Mouse (Mus musculus) midbrain, embryonic 11.5 days (tissue): ENCODE data around the gene Cdk2ap2. TPM values are rescaled to one million over a fixed set of nuclear protein-coding genes. Genes with fewer than 3 reads are reported as not detected.
"Not testable (repeated sequence)": the region's sequence is repeated elsewhere in the genome, so short reads cannot be mapped to it uniquely, and the experiment has no call there.

Experiments used
- ATAC-seq: fragments of 200-750 bp; cut with Nextera tagmentation; 2 replicates; pipeline ENCODE4 v1.8.0; 2017; ENCODE audit warnings: moderate TSS enrichment, moderate library complexity; ENCODE audit not compliant: low FRiP score
- DNase-seq: peaks from one replicate; pipeline ENCODE4 v3.0.0; 2015; ENCODE audit warnings: low spot score; ENCODE audit errors: missing footprints
- H3K27ac ChIP-seq: fragments of 300-500 bp; sonication (generic); 2 replicates; pipeline ENCODE4 v1.5.1; 2014; ENCODE audit warnings: low read depth, low read length
- H3K27me3 ChIP-seq: fragments of 300-500 bp; sonication (generic); 2 replicates; pipeline ENCODE4 v1.6.1; 2014; ENCODE audit warnings: mild to moderate bottlenecking, low read length, moderate library complexity, mixed read lengths; ENCODE audit not compliant: control insufficient read depth, insufficient read depth
- H3K36me3 ChIP-seq: fragments of 300-500 bp; sonication (generic); 2 replicates; pipeline ENCODE4 v1.6.1; 2014; ENCODE audit warnings: mild to moderate bottlenecking, low read length, moderate library complexity, mixed read lengths; ENCODE audit not compliant: control insufficient read depth, insufficient read depth
- H3K4me1 ChIP-seq: fragments of 300-500 bp; sonication (generic); 2 replicates; pipeline ENCODE4 v1.6.1; 2014; ENCODE audit warnings: low read length; ENCODE audit not compliant: control insufficient read depth, insufficient read depth
- H3K4me2 ChIP-seq: fragments of 300-500 bp; sonication (generic); 2 replicates; pipeline ENCODE4 v1.6.1; 2014; ENCODE audit warnings: mild to moderate bottlenecking, moderate library complexity
- H3K4me3 ChIP-seq: fragments of 300-500 bp; sonication (generic); 2 replicates; pipeline ENCODE4 v1.5.1; 2014; ENCODE audit warnings: low read depth, low read length
- H3K9ac ChIP-seq: fragments of 300-500 bp; sonication (generic); 2 replicates; pipeline ENCODE4 v1.6.1; 2014; ENCODE audit warnings: low read length
- H3K9me3 ChIP-seq: fragments of 300-500 bp; sonication (generic); 2 replicates; pipeline ENCODE4 v1.6.1; 2016; ENCODE audit warnings: low read length; ENCODE audit not compliant: control insufficient read depth
- WGBS: fragments of 180-500 bp; shearing (Covaris S2); extraction: QIAGEN DNeasy Blood & Tissue Kit; methylation state at CpG from one replicate; pipeline ENCODE4 v1.1.7; 2014; 5-methylcytosine and 5-hydroxymethylcytosine counted together
- polyA plus RNA-seq: library from polyadenylated mRNA; unstranded; fragments of >200 nt; fragmentation: Nextera tagmentation; extraction: Ambion mirVana; gene quantifications from 2 replicates; pipeline ENCODE4 v1.2.1, GENCODE M21; 2014

Gene Cdk2ap2
- polyA plus RNA-seq, 1 experiment from 2014 or later, result 73.5 TPM

DNA sequence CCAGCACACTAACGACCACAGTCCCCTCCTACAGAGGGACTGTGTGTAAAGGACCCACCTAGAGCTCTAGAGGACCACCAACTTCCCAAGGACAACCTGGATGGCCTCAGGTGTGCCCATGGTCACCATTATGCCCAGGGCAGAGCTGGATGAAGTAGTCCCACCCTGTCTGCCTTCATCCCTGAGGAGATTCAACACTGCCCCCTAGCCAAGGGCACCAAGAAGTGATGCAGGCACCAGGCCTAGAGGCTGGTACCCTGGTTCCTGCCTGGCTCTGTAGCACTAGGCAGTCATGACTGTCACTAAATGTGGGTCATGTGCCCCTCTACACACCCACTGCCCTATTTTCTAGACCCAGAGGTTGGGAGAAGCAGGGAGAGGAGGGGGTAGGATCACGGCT, 34.8 kb downstream of the Cdk2ap2 start:
- Histone ChIP-seq H3K27me3 (no peaks in the 10 kb centered on the region), H3K4me2 (no peak overlapping the region), H3K9ac (no peak overlapping the region), H3K4me3 (no peak overlapping the region), H3K9me3 (no peaks in the 10 kb centered on the region), H3K36me3 (peaks cover 8% of the 10 kb centered on the region), H3K27ac (no peak overlapping the region), H3K4me1 (peaks cover 3% of the 10 kb centered on the region)
- WGBS, result 91% methylated on average over 2 of the region's 2 CpGs
- DNase-seq, result no peak
- ATAC-seq, result no peak

DNA sequence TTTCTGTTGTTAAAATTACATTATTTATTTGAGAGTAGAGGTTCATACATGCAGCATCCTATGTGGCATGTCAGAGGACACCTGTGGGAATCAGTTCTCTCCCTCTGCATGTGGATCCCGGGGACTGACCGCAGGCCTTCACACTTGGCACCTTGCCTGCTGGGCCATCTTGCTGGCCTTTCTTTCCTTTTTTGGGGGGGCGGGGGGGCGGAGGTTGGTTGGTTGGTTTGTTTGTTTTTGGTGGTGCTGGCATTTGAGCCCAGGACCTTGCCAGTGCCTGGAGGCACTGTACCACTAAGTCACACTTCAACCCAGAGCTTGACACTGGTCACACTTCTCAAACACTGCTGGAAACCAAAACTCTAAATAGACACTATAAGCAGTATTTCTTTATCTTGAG, 37.4 kb downstream of the Cdk2ap2 start:
- no peaks in the 10 kb centered on the region for H3K27me3 ChIP-seq
- H3K4me3 ChIP-seq, result no peak overlapping the region
- ATAC-seq (no peak), DNase-seq (no peak)
- H3K4me2 ChIP-seq, result no peak overlapping the region
- no peak overlapping the region for H3K27ac ChIP-seq
- no peaks in the 10 kb centered on the region for H3K4me1 ChIP-seq
- H3K9me3 ChIP-seq, result no peaks in the 10 kb centered on the region
- peaks cover 4% of the 10 kb centered on the region for H3K36me3 ChIP-seq
- H3K9ac ChIP-seq, result no peak overlapping the region
- 85% methylated on average over 4 of the region's 4 CpGs for WGBS

DNA sequence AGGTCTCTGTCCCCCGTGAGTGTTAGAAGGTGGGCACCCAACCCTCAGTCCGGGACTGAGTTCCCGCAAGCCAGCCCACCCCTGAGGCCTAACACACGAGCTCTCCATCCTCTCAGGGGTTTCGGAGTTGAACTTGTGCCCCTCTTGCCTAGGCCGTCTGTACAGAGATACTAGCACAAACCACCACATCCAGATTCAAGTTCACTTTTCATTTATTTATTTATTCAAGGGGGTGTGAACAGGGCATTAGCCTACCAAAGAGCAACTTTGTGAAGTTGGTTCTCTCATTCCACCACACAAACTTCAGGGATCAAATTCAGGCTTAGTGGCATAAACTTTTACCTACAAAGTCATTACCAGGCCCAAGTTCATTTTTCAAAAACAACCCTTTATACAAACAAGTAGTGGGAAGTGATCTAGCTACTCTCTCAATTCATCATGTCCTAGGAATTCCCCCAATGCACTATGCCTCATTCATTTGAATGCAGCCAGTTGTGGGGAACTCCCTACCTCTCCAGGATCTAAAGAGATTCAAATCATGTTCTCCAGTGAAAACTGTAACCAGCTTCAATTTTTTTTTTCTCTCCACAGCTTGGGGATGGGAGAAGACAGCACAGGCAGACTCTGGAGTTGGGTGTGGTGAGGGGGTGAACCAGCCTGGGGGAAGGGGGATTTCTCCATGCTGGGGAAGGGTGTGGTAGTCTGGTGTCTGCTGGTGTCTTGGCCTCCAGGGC, 38.4 kb downstream of the Cdk2ap2 start:
- H3K36me3 ChIP-seq, result not testable (repeated sequence)
- 83% methylated on average over 6 of the region's 6 CpGs for WGBS

DNA sequence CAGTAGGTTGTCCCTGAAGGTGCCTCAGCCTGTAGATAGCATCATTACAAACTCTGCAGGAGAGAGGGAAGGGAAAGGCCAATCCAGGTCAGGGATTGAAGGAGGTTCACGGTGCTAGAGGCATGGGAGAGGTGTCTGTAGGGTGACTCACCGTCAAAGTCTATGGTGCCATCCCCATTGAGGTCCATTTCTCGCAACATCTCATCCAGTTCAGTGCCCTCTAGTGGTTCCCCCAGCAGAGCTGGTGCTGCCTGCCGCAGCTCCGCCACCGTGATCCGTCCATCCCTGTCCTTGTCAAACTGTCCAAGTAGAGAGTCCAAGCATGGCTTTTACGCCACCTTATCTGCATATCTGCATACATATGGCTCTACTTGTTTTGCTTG, 39.0 kb downstream of the Cdk2ap2 start:
- not testable (repeated sequence) for DNase-seq, H3K9me3 ChIP-seq, ATAC-seq, H3K4me1 ChIP-seq, H3K27me3 ChIP-seq, H3K4me3 ChIP-seq, H3K27ac ChIP-seq, H3K4me2 ChIP-seq, H3K36me3 ChIP-seq, H3K9ac ChIP-seq
- 28% methylated on average over 8 of the region's 8 CpGs for WGBS

More for the DNA sequence above, 38.4 kb downstream of the Cdk2ap2 start:
- not testable (repeated sequence) for DNase-seq, ATAC-seq, H3K4me2 ChIP-seq, H3K27ac ChIP-seq, H3K9ac ChIP-seq, H3K9me3 ChIP-seq, H3K4me1 ChIP-seq, H3K4me3 ChIP-seq, H3K27me3 ChIP-seq

DNA sequence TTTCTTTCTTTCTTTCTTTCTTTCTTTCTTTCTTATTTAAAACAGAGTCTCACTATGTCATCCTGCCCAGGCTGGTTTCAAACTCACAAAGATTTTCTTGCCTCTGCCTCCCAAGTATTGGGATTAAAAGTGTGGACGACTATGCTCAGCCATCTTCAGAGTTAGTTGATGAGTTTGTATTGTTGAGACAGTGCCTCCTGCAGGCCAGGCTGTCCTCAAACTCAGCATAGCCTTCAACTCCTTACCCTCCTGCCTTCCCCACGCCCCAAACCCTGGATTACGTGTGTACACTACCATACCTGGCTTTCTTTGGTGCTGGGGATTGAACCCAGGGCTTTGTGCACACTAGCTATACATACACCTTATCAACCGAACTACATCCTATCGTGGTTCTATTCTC, 39.5 kb downstream of the Cdk2ap2 start:
- no peaks in the 10 kb centered on the region for H3K4me1 ChIP-seq
- no peak for ATAC-seq
- no peak overlapping the region for H3K27ac ChIP-seq
- DNase-seq, result no peak
- no peaks in the 10 kb centered on the region for H3K27me3 ChIP-seq
- H3K4me3 ChIP-seq, result no peak overlapping the region
- no peaks in the 10 kb centered on the region for H3K9me3 ChIP-seq
- no peak overlapping the region for H3K4me2 ChIP-seq
- no peak overlapping the region for H3K9ac ChIP-seq
- WGBS, result 79% methylated on average over 5 of the region's 5 CpGs
- peaks cover 3% of the 10 kb centered on the region for H3K36me3 ChIP-seq

DNA sequence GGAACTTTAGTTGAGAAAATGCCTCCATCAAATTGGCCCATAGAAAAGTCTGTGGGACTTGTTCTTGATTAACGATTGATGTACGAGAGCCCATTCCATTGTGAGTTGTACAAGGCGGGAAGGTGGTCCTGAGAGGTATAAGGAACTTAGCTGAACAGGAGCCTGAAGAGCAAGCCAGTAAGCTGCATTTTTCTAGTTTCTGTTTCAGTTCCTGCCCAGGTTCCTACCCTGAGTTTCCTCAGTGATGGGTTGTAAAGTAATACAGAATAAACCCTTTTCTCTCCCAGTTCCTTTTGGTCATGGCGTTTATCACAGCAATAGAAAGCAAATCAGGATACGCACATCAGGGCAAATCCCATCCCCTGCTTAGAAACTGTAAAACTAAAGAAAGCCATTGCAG, 40.9 kb downstream of the Cdk2ap2 start:
- H3K27ac ChIP-seq, result no peak overlapping the region
- no peaks in the 10 kb centered on the region; the same call in 1 of the 2 replicates for H3K36me3 ChIP-seq
- no peak overlapping the region for H3K4me2 ChIP-seq
- H3K27me3 ChIP-seq, result no peaks in the 10 kb centered on the region
- H3K9ac ChIP-seq, result no peak overlapping the region
- H3K4me1 ChIP-seq, result no peaks in the 10 kb centered on the region
- H3K9me3 ChIP-seq, result no peaks in the 10 kb centered on the region
- no peak for DNase-seq
- WGBS, result 82% methylated on average over 5 of the region's 5 CpGs
- no peak overlapping the region for H3K4me3 ChIP-seq
- ATAC-seq, result no peak

DNA sequence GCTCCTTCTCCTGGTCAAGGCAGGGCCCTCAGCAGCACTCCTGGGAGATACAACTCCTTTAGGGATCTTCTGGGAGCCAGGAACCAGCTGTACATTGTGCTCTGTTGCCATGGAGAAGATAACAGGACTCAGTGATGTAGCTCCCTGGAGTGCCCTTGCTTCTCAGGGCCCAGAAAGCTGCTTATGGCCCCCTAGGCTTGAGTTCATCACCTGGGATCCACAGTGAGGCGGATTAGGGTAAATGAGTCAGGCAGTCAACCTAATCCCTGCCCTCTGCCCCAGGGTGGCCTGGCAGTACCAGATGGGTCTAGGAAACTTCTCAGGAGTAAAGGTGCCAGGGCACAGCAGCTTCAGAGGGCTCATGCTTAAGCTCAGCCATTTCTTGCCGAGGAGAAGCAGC, 42.5 kb downstream of the Cdk2ap2 start, which contains the start of gene Gpr152:
Gene Gpr152 (plus strand): TSS at position 342 of the 400 bp plus-strand sequence.
- DNase-seq, result no peak
- Histone ChIP-seq H3K9ac (no peak within 1 kb of the TSS), H3K4me3 (no peak within 1 kb of the TSS), H3K4me1 (no peaks in the 10 kb centered on the region), H3K9me3 (no peaks in the 10 kb centered on the region), H3K36me3 (no peaks in the 10 kb centered on the region), H3K27me3 (no peaks in the 10 kb centered on the region), H3K4me2 (no peak within 1 kb of the TSS), H3K27ac (no peak within 1 kb of the TSS)
- ATAC-seq, result no peak
- WGBS, result 69% methylated on average over 2 of the region's 2 CpGs

DNA sequence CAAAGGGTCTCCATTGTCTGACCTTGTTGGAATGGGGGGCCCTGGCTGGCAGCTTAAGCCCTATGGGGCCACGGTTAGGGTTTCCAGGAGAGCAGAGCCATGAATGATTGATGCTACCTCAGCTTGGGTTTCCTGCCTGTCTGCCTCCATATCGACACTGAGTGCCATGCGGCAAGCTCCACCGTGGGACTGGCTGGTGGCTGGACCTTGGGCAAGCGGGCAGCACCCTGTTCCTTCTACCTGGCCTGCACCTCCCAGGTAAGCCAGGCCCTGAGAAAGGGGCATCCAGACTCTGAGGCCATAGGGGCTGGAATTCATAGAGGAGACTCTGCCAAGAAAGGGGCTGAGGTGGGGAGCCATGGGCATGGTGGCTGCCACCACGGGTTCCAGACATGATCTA, 43.2 kb downstream of the Cdk2ap2 start:
- Histone ChIP-seq H3K9ac (no peak overlapping the region), H3K36me3 (no peaks in the 10 kb centered on the region), H3K4me3 (no peak overlapping the region), H3K9me3 (no peaks in the 10 kb centered on the region), H3K4me1 (no peaks in the 10 kb centered on the region), H3K27me3 (no peaks in the 10 kb centered on the region), H3K4me2 (no peak overlapping the region), H3K27ac (no peak overlapping the region)
- no peak for ATAC-seq
- WGBS, result 81% methylated on average over 6 of the region's 6 CpGs
- DNase-seq, result no peak

DNA sequence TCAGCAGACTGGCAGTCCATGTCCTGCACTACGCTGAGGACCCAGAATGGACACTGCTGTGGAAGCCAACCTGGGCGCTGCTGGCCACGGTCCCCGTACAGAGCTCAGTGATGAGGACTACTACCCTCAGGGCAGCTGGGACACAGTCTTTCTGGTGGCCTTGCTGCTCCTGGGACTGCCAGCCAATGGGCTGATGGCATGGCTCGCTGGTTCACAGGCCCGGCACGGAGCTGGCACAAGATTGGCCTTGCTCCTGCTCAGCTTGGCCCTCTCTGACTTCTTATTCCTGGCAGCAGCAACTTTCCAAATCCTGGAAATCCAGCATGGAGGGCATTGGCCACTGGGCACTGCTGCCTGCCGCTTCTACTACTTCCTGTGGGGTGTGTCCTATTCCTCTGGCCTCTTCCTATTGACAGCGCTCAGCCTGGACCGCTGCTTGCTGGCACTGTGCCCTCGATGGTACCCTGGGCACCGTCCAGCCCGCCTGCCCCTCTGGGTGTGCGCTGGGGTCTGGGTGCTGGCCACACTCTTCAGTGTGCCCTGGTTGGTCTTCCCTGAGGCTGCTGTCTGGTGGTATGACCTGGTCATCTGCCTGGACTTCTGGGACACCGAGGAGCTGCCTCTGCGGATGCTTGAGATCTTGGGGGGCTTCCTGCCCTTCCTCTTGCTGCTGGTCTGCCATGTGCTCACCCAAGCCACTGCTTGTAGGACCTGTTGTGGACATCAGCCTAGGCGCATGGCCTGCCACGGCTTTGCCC, 45.6 kb downstream of the Cdk2ap2 start:
- H3K27ac ChIP-seq, result no peak overlapping the region
- 92% methylated on average over 18 of the region's 18 CpGs for whole genome bisulfite sequencing
- peaks cover under 1% of the 10 kb centered on the region; the same call in 1 of the 2 replicates for H3K4me1 ChIP-seq
- no peak for DNase-seq
- no peak overlapping the region for H3K4me2 ChIP-seq
- H3K36me3 ChIP-seq, result no peaks in the 10 kb centered on the region
- no peak overlapping the region for H3K4me3 ChIP-seq
- no peaks in the 10 kb centered on the region for H3K27me3 ChIP-seq
- ATAC-seq, result no peak
- no peaks in the 10 kb centered on the region for H3K9me3 ChIP-seq
- H3K9ac ChIP-seq, result no peak overlapping the region
